Mouse (Mus musculus) liver, postnatal 0 days (tissue): ENCODE results near the gene Prune1.

Source experiments
- CTCF ChIP-seq: sonication (generic); IDR thresholded peaks from 2 replicates; pipeline ENCODE4 v1.5.1; 2016; ENCODE audit warnings: antibody characterized with exemption, low read depth
- EP300 ChIP-seq: IDR thresholded peaks from 2 replicates; pipeline ENCODE4 v1.6.1; 2016; ENCODE audit warnings: antibody characterized with exemption, low read depth, mild to moderate bottlenecking

DNA sequence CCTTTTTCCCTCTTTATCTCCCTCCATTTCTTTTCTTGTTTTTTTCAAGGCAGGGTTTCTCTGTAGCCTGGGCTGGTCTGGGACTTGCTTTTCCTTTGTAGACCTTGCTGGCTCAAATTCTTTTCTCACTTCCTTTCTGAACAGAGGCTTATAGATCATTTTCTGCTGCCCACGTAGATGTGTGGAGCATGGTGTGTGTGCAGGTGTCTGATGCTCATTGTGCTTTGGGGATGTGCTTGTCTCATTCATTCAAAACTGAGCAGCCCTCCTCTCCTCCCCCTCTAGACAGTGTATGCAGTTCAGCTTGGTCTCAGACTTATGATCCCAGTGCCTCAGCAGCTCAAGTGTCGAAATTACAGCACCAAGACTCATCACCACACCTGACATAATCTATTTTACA, 37.2 kb upstream of the Prune1 start:
- no peak for TF ChIP-seq CTCF
- TF ChIP-seq EP300 = no peak
